Mouse (Mus musculus) intestine, embryonic 16.5 days (tissue): ENCODE results near the gene Arhgef12. TPM values are rescaled to one million over a fixed set of nuclear protein-coding genes. Genes with fewer than 3 reads are reported as not detected.

Experiments
- ATAC-seq: fragments of 200-750 bp; cut with Nextera tagmentation; 2 replicates; pipeline ENCODE4 v1.8.0; 2017; ENCODE audit warnings: moderate TSS enrichment, moderate library complexity
- H3K27ac ChIP-seq: fragments of 300-500 bp; sonication (generic); 2 replicates; pipeline ENCODE4 v1.5.1; 2014; ENCODE audit warnings: mild to moderate bottlenecking, low read length
- H3K27me3 ChIP-seq: fragments of 300-500 bp; sonication (generic); replicated peaks from 2 replicates; pipeline ENCODE4 v1.6.1; 2014; ENCODE audit warnings: low read length, control low read depth, mixed read lengths; ENCODE audit not compliant: control insufficient read depth, insufficient read depth
- H3K36me3 ChIP-seq: fragments of 300-500 bp; sonication (generic); 2 replicates; pipeline ENCODE4 v1.6.1; 2014; ENCODE audit warnings: low read length, control low read depth; ENCODE audit not compliant: control insufficient read depth, insufficient read depth
- H3K4me1 ChIP-seq: fragments of 300-500 bp; sonication (generic); 2 replicates; pipeline ENCODE4 v1.6.1; 2014; ENCODE audit warnings: low read length, control low read depth, mixed read lengths; ENCODE audit not compliant: control insufficient read depth, insufficient read depth
- H3K4me2 ChIP-seq: fragments of 300-500 bp; sonication (generic); 2 replicates; pipeline ENCODE4 v1.6.1; 2014; ENCODE audit warnings: low read depth, low read length, control low read depth
- H3K4me3 ChIP-seq: fragments of 300-500 bp; sonication (generic); 2 replicates; pipeline ENCODE4 v1.5.1; 2014; ENCODE audit warnings: mild to moderate bottlenecking, low read length
- H3K9ac ChIP-seq: fragments of 300-500 bp; sonication (generic); 2 replicates; pipeline ENCODE4 v1.6.1; 2014; ENCODE audit warnings: low read depth, low read length
- H3K9me3 ChIP-seq: fragments of 300-500 bp; sonication (generic); 2 replicates; pipeline ENCODE4 v1.6.1; 2016; ENCODE audit warnings: low read length, control low read depth; ENCODE audit not compliant: control insufficient read depth
- WGBS: fragments of 180-500 bp; shearing (Covaris S2); extraction: QIAGEN DNeasy Blood & Tissue Kit; methylation state at CpG from one replicate; pipeline ENCODE4 v1.1.7; 2014; 5-methylcytosine and 5-hydroxymethylcytosine counted together
- polyA plus RNA-seq: library from polyadenylated mRNA; unstranded; fragments of >200 nt; fragmentation: Nextera tagmentation; extraction: Ambion mirVana; gene quantifications from 2 replicates; pipeline ENCODE4 v1.2.1, GENCODE M21; 2015

Arhgef12 gene
- polyA plus RNA-seq, 1 experiment from 2014 or later, result 5.6 TPM

DNA sequence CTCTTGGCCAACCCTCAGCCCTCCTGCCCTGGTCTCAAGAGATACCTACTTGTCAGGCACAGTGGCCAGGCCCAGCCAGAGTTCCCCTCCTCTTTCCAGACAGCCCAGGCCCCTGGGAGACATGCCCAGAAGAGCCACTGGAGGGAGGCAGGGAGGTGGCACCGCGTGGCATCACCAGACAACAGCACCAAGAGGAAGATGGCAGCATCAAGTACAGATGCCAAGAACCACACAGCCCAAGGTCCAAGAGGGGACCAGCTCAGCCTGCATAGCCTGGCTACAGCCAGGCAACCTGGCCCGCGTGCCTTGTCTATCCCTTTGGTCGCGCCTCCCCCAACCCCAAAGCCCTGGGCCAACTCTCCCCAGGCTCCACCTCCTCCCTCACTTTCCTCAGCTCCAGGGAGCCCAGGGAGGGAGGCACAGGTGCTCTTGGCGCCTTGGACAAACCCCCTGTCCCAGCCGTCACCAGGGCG, 163.9 kb downstream of the Arhgef12 start:
- peak overlapping the region; percentile 78; the same call in 1 of the 2 replicates for H3K9ac ChIP-seq
- no peak overlapping the region for H3K27ac ChIP-seq
- ATAC-seq, result peak; percentile 12; the same call in 1 of the 2 replicates
- H3K27me3 ChIP-seq, result no peaks in the 10 kb centered on the region
- 10% methylated on average over 9 of the region's 9 CpGs for WGBS
- peak overlapping the region; percentile 98 for H3K4me2 ChIP-seq
- H3K4me3 ChIP-seq, result peak overlapping the region; percentile 80
- peaks cover 9% of the 10 kb centered on the region for H3K4me1 ChIP-seq
- no peaks in the 10 kb centered on the region for H3K36me3 ChIP-seq
- no peaks in the 10 kb centered on the region for H3K9me3 ChIP-seq

DNA sequence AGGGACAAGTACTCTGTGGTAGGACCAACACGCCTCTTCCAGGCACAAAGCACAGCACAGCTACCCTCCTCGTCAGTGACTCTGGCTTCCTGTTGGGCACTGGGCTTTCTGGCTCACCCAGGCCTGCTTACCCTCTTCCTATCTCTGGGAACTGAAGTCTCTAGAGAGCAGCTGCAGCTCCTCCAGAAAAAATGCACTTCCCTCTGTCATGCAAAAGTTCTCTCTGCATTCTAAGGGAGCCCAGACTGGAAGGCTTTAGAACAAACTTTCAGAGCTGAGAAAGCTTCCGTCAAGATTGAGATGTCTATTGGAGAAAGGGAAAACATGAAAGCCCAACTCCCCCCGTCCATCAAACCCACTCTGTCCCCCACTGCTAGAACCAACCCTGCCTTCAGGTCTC, 164.9 kb downstream of the Arhgef12 start:
- Histone ChIP-seq H3K4me1 (peaks cover 9% of the 10 kb centered on the region), H3K4me2 (no peak overlapping the region), H3K27me3 (no peaks in the 10 kb centered on the region), H3K9ac (no peak overlapping the region), H3K27ac (no peak overlapping the region), H3K4me3 (no peak overlapping the region), H3K36me3 (no peaks in the 10 kb centered on the region), H3K9me3 (no peaks in the 10 kb centered on the region)
- ATAC-seq, result no peak
- WGBS, result 51% methylated on average over 4 of the region's 4 CpGs

DNA sequence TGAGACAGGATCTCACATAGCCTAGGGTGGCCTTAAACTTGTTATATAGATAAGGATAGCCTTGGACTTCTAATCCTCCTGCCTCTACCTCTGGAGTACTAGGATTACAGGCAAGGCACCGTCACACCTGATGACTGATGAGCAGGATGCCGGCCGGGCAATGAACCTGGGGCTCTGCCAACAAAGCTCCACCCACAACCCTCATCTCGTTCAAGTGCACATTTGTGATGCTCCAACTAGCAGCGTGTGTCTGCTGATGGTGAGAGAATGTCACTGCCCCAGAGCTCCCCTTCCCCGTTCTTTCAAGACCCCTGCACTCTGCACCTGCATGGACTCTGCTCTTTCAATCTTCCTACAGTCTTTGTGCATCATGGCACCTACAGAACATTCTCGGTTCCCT, 174.9 kb downstream of the Arhgef12 start:
- H3K9me3 ChIP-seq, result no peaks in the 10 kb centered on the region
- no peak overlapping the region for H3K9ac ChIP-seq
- 33% methylated on average over 7 of the region's 7 CpGs for WGBS
- H3K27ac ChIP-seq, result no peak overlapping the region
- ATAC-seq, result no peak
- peaks cover 9% of the 10 kb centered on the region; the same call in 1 of the 2 replicates for H3K4me1 ChIP-seq
- no peaks in the 10 kb centered on the region for H3K36me3 ChIP-seq
- no peak overlapping the region for H3K4me3 ChIP-seq
- H3K27me3 ChIP-seq, result no peaks in the 10 kb centered on the region
- H3K4me2 ChIP-seq, result no peak overlapping the region

DNA sequence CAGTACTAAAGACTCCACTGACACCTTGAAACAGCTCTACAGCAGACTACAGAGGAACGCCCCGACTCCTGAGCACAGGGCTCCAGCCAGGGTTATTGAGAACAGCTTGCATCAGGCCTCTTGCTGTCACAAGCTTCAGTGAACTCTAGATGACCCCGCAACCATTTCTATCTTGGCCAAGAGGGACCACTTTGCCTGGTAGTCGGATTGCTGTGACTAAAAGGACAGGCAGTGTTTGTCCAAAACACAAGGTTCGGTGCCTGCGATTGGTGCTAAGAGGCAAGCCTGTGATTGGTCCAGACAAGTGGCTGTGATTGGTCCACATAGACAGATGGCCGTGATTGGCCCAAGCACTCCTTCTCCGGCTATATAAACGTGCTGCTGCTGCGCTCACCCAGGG, 179.5 kb downstream of the Arhgef12 start:
- no peak overlapping the region for H3K27ac ChIP-seq
- H3K9ac ChIP-seq, result no peak overlapping the region
- H3K36me3 ChIP-seq, result no peaks in the 10 kb centered on the region
- peaks cover 9% of the 10 kb centered on the region; the same call in 1 of the 2 replicates for H3K4me1 ChIP-seq
- peak; percentile 38; the same call in 1 of the 2 replicates for ATAC-seq
- H3K4me2 ChIP-seq, result no peak overlapping the region
- 59% methylated on average over 10 of the region's 10 CpGs for WGBS
- no peaks in the 10 kb centered on the region for H3K27me3 ChIP-seq
- H3K9me3 ChIP-seq, result no peaks in the 10 kb centered on the region
- no peak overlapping the region for H3K4me3 ChIP-seq

DNA sequence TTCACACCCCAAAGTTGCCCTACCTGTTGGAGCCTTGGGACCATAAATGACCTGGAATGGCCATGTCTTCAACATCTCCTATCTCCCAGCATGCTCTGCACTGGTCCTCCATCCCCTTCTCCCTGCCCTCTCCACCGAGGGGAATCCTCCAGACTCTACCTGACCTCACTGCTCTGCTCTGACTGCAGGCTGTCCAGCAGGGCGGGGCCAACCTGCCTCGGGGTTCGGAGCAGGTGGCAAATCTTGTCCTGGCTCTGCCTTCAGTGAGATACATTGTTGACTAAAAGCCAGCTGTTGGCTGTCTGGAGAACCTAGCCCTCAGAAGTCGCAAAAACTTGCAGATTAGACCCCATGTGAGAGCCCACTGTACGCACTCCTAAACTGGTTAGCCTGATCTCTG, 180.5 kb downstream of the Arhgef12 start:
- Histone ChIP-seq H3K9ac (no peak overlapping the region), H3K4me2 (no peak overlapping the region), H3K4me3 (no peak overlapping the region), H3K36me3 (no peaks in the 10 kb centered on the region), H3K4me1 (peaks cover 9% of the 10 kb centered on the region; the same call in 1 of the 2 replicates), H3K9me3 (no peaks in the 10 kb centered on the region), H3K27ac (no peak overlapping the region), H3K27me3 (no peaks in the 10 kb centered on the region)
- no peak for ATAC-seq
- WGBS, result 59% methylated on average over 6 of the region's 6 CpGs

DNA sequence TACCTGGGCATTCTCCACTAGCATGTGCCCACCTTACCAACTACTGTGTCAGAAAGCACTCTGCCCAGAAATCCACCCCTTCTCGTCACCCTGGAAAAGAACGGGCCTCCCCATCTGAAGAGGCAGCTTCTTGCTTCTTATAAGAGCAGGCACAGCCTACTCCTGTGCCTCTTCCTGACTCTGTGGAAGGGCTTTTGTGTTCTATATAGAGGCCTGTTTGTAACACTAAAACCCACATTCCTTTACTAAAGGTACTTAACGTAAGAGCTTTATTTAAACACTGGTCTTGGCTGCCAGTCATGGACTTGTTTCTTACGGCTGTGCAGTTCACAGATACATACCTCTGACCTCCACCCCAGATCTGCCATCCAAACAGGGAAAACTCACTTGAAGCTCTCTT, 185.2 kb downstream of the Arhgef12 start:
- 67% methylated on average over 4 of the region's 4 CpGs for WGBS
- Histone ChIP-seq H3K9me3 (no peaks in the 10 kb centered on the region), H3K27me3 (no peaks in the 10 kb centered on the region), H3K9ac (no peak overlapping the region), H3K36me3 (no peaks in the 10 kb centered on the region), H3K4me2 (no peak overlapping the region), H3K27ac (no peak overlapping the region), H3K4me3 (no peak overlapping the region), H3K4me1 (0 out of 2 replicates have a peak, but pooled peaks cover under 1% of the 10 kb centered on the region)
- ATAC-seq, result no peak

DNA sequence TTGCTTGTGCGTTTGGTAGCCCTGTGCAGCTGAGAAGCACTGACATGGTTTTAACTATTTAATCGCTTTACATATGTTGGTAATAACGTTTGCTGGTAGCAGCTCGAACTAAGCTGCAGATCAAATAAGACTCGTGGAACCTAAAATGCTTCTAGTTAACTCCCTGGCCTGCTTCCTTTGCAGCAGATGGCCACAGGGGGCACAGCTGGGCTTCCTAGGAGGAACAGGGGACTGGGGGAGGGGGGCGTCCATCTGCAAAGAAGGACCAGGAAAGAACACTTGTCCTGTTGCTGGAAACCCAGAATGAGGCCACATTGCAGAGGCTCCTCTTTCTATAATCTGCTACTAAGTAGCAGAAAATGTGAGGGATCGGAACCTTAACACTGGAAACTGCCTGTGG, 186.8 kb downstream of the Arhgef12 start:
- no peaks in the 10 kb centered on the region for H3K36me3 ChIP-seq
- ATAC-seq, result no peak
- H3K27me3 ChIP-seq, result no peaks in the 10 kb centered on the region
- H3K4me2 ChIP-seq, result no peak overlapping the region
- WGBS, result 53% methylated on average over 7 of the region's 7 CpGs
- H3K9me3 ChIP-seq, result no peaks in the 10 kb centered on the region
- H3K4me3 ChIP-seq, result no peak overlapping the region
- no peak overlapping the region for H3K27ac ChIP-seq
- no peak overlapping the region for H3K9ac ChIP-seq
- no peaks in the 10 kb centered on the region for H3K4me1 ChIP-seq

DNA sequence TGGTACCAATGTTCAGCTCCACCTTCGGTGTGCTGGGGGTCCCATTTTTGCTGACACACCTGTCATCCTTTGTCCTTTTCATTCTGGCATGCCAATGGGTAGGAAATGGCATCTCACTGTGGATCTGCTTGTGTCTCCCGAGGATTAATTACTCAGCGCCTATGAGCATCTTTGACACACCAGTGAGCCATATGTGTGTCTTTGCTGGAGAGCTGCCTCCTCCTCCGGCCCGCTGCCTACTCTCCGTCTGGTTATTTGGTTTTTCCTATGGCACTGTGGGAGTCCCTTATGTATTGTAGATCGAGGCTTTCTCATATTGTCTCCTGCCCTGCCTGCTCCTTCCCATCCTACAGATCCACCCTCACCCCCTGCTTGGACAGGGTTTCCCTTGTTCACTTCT, 189.1 kb downstream of the Arhgef12 start:
- Histone ChIP-seq H3K4me2 (no peak overlapping the region), H3K36me3 (no peaks in the 10 kb centered on the region), H3K4me3 (no peak overlapping the region), H3K9ac (no peak overlapping the region), H3K4me1 (no peaks in the 10 kb centered on the region), H3K27ac (no peak overlapping the region), H3K27me3 (no peaks in the 10 kb centered on the region), H3K9me3 (no peaks in the 10 kb centered on the region)
- WGBS, result 88% methylated on average over 7 of the region's 7 CpGs
- ATAC-seq, result no peak
